Mouse (Mus musculus) midbrain, embryonic 15.5 days (tissue): ENCODE measurements around the gene G6pc3. TPM values are rescaled to one million over a fixed set of nuclear protein-coding genes. Genes with fewer than 3 reads are reported as not detected.
"Not testable (repeated sequence)": the region's sequence is repeated elsewhere in the genome, so short reads cannot be mapped to it uniquely, and the experiment has no call there.

Experiments
- ATAC-seq: fragments of 200-750 bp; cut with Nextera tagmentation; replicated peaks from 2 replicates; pipeline ENCODE4 v1.8.0; 2017; ENCODE audit warnings: moderate TSS enrichment
- H3K27ac ChIP-seq: fragments of 300-500 bp; sonication (generic); 2 replicates; pipeline ENCODE4 v1.5.1; 2015; ENCODE audit warnings: mild to moderate bottlenecking, inconsistent platforms
- H3K27me3 ChIP-seq: fragments of 300-500 bp; sonication (generic); replicated peaks from 2 replicates; pipeline ENCODE4 v1.6.1; 2015; ENCODE audit warnings: inconsistent platforms
- H3K36me3 ChIP-seq: fragments of 300-500 bp; sonication (generic); replicated peaks from 2 replicates; pipeline ENCODE4 v1.6.1; 2015; ENCODE audit warnings: inconsistent platforms
- H3K4me1 ChIP-seq: fragments of 300-500 bp; sonication (generic); 2 replicates; pipeline ENCODE4 v1.6.1; 2015; ENCODE audit warnings: inconsistent platforms
- H3K4me2 ChIP-seq: fragments of 300-500 bp; sonication (generic); 2 replicates; pipeline ENCODE4 v1.6.1; 2015; ENCODE audit warnings: inconsistent platforms, mild to moderate bottlenecking, moderate library complexity
- H3K4me3 ChIP-seq: fragments of 300-500 bp; sonication (generic); 2 replicates; pipeline ENCODE4 v1.5.1; 2015; ENCODE audit warnings: mild to moderate bottlenecking, inconsistent platforms
- H3K9ac ChIP-seq: fragments of 300-500 bp; sonication (generic); 2 replicates; pipeline ENCODE4 v1.6.1; 2015; ENCODE audit warnings: mild to moderate bottlenecking, inconsistent platforms
- H3K9me3 ChIP-seq: fragments of 300-500 bp; sonication (generic); 2 replicates; pipeline ENCODE4 v1.6.1; 2016; ENCODE audit warnings: inconsistent platforms
- WGBS: fragments of 180-500 bp; shearing (Covaris S2); methylation state at CpG from one replicate; pipeline ENCODE4 v1.1.7; 2015; ENCODE audit warnings: mixed read lengths; 5-methylcytosine and 5-hydroxymethylcytosine counted together
- polyA plus RNA-seq: library from polyadenylated mRNA; unstranded; fragments of >200 nt; fragmentation: Nextera tagmentation; extraction: Ambion mirVana; gene quantifications from 2 replicates; pipeline ENCODE4 v1.2.1, GENCODE M21; 2015

The G6pc3 gene
- polyA plus RNA-seq: 38.6 and 43.3 TPM in 2 replicates

DNA sequence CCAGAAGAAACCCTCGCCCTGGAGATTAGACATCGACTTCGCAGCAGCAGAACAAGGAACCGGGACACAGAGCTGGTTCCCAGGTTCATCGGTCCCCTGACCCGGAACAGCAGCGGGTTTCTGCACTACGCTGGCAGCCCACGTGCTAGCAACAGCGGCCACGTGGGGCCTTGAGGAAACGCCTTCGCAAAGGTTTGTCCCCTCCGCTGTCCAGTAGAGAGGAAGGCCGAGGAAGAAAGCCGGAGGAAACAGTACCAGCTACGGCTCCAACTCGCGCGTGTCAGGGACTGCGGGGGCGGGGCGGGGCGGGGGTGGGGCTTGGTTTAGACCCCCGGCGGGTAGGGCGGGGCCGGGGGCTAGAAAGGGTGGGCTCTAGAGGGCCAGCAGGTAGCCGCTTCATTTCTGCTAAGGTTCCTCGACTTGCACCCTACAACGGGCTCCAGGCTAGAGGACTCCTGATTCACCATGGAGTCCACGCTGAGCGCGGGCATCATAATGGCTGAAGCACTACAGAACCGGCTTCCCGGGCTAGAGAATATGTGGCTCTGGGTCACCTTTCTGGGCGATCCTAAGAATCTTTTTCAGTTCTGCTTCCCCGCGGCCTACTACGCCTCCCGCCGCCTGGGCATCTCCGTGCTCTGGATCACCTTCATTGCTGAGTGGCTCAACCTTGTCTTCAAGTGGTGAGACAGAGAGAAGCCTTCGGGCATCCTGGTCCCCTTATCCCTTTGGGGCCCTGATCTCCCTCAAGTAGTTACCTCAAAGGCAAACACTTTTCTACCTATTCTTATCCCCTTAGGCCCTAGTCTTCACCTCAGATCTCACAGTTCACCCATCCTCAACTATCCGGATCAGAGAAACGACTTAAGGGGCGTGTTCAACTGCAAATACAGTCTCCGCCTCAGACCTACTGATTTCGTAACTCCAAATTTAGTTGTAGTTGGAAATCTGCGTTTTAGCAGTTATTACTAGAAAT is at the start of gene G6pc3:
Gene G6pc3 (plus strand): TSS at position 160 of the 976 bp plus-strand sequence.
- H3K27me3 ChIP-seq: no peaks in the 10 kb centered on the region
- peak within 1 kb of the TSS; percentile 80 for H3K27ac ChIP-seq
- H3K4me3 ChIP-seq: peak within 1 kb of the TSS; percentile 64
- peaks cover 28% of the 10 kb centered on the region for H3K4me1 ChIP-seq
- no peaks in the 10 kb centered on the region for H3K9me3 ChIP-seq
- H3K4me2 ChIP-seq: peak within 1 kb of the TSS; percentile 79
- ATAC-seq: peak; percentile 89
- H3K9ac ChIP-seq: peak within 1 kb of the TSS; percentile 67
- H3K36me3 ChIP-seq: peaks cover 7% of the 10 kb centered on the region; the same call in 1 of the 2 replicates
- WGBS: 2% methylated on average over 50 of the region's 50 CpGs

DNA sequence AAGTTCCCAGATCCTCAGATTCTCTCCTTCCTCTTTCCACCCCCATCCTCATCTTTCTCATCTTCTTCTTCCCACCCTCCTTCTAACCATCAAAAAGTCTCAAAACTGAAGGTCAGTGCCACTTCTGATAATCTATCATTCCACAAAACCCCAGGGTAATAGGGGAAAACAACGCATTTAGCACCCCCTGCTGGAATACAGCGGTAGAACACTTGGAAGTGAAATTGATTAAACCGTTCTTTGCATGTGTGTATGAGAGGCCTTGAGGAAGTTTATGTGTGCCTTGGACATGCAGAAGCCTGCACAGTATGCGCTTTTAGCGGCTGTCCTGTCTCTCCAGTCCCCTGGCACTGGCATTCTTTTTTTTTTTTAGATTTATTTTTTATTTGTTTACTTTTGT is 48.9 kb upstream of the G6pc3 start:
- peaks cover 30% of the 10 kb centered on the region for H3K27me3 ChIP-seq
- H3K36me3 ChIP-seq: no peaks in the 10 kb centered on the region
- no peak overlapping the region for H3K27ac ChIP-seq
- H3K9ac ChIP-seq: no peak overlapping the region
- WGBS: 6% methylated on average over 5 of the region's 5 CpGs
- ATAC-seq: no peak
- H3K4me1 ChIP-seq: peaks cover 7% of the 10 kb centered on the region; the same call in 1 of the 2 replicates
- H3K4me3 ChIP-seq: no peak overlapping the region
- no peaks in the 10 kb centered on the region for H3K9me3 ChIP-seq
- no peak overlapping the region for H3K4me2 ChIP-seq

- no peak overlapping the region for H3K27ac ChIP-seq
- no peaks in the 10 kb centered on the region for H3K9me3 ChIP-seq
- no peak overlapping the region for H3K4me2 ChIP-seq
- H3K4me3 ChIP-seq: no peak overlapping the region
- peaks cover 24% of the 10 kb centered on the region; the same call in 1 of the 2 replicates for H3K4me1 ChIP-seq
- 63% methylated on average over 7 of the region's 7 CpGs for WGBS
- no peak overlapping the region for H3K9ac ChIP-seq
- ATAC-seq: no peak
- H3K27me3 ChIP-seq: peaks cover 45% of the 10 kb centered on the region
- H3K36me3 ChIP-seq: no peaks in the 10 kb centered on the region
Observed at GRCm38 (mm10) chr11:102142355-102142754, 47.1 kb upstream of the G6pc3 start.

- no peak for ATAC-seq
- H3K4me3 ChIP-seq: 0 out of 2 replicates have a peak overlapping the region, but pooled peaks have one; percentile 2
Observed at GRCm38 (mm10) chr11:102144957-102145470, 44.4 kb upstream of the G6pc3 start.

DNA sequence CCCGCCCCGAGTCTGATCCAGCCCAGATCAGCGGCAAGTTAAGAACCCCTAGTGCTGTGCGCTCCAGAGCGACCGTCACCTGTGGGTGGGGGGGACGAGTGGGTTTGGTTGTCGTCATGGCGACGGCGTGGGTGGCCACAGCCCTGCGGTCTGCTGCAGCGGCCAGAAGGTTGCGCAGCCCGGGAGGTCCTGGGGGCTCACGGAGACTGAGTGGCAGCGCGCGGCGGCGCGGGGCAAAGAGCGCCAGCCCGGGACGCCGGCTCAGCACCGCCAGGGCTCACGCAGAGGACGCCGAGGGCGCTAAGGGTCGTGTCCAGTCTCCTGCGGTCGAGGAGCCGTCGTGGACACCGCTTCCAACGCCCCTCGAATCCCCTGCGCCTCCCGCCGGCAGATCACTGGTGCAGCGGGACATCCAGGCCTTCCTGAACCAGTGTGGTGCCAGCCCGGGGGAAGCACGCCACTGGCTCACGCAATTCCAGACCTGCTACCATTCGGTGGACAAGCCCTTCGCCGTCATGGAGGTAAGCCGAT is 43.9 kb upstream of the G6pc3 start, which contains the start of gene Nags:
Gene Nags (plus strand): TSS at position 43 of the 531 bp plus-strand sequence.
- H3K36me3 ChIP-seq: no peaks in the 10 kb centered on the region
- peak within 1 kb of the TSS; percentile 2; the same call in 1 of the 2 replicates for H3K4me3 ChIP-seq
- 2% methylated on average over 49 of the region's 50 CpGs for WGBS
- no peaks in the 10 kb centered on the region for H3K9me3 ChIP-seq
- peak within 1 kb of the TSS; percentile 36 for H3K4me2 ChIP-seq
- H3K27me3 ChIP-seq: peaks cover 66% of the 10 kb centered on the region
- H3K4me1 ChIP-seq: peaks cover 26% of the 10 kb centered on the region; the same call in 1 of the 2 replicates
- H3K9ac ChIP-seq: 0 out of 2 replicates have a peak within 1 kb of the TSS, but pooled peaks have one; percentile 9
- no peak within 1 kb of the TSS for H3K27ac ChIP-seq
- ATAC-seq: no peak

More at GRCm38 (mm10) chr11:102144957-102145470, 44.4 kb upstream of the G6pc3 start:
- Histone ChIP-seq H3K27ac (no peak overlapping the region), H3K4me2 (peak overlapping the region; percentile 36), H3K27me3 (peaks cover 66% of the 10 kb centered on the region), H3K9ac (no peak overlapping the region), H3K9me3 (no peaks in the 10 kb centered on the region), H3K36me3 (no peaks in the 10 kb centered on the region), H3K4me1 (peaks cover 26% of the 10 kb centered on the region; the same call in 1 of the 2 replicates)
- WGBS: 22% methylated on average over 13 of the region's 13 CpGs

DNA sequence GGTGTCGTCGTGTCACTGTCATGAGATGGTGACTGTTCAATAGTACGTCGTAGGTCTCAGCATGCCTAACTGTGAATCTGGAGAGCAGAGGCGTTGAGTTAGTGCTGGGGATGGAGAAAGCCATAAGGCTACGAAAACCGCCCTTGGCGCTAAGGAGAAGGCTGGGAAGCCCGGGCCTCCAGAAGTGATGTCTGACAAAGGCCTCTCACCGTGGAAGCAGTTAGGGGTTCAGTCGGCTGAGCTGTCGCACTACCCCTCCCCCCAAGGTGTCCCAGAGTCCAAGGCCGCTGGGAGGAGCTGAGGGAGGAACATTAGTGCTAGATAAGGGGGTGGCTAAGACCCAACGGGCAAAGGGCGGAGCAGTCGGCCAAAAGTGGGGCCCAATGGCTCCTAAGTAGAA is 43.4 kb upstream of the G6pc3 start:
- Histone ChIP-seq H3K4me3 (no peak overlapping the region), H3K36me3 (no peaks in the 10 kb centered on the region), H3K4me2 (no peak overlapping the region), H3K27me3 (peaks cover 66% of the 10 kb centered on the region), H3K27ac (no peak overlapping the region), H3K9ac (no peak overlapping the region), H3K9me3 (no peaks in the 10 kb centered on the region), H3K4me1 (peaks cover 26% of the 10 kb centered on the region; the same call in 1 of the 2 replicates)
- no peak for ATAC-seq
- WGBS: 5% methylated on average over 16 of the region's 16 CpGs

DNA sequence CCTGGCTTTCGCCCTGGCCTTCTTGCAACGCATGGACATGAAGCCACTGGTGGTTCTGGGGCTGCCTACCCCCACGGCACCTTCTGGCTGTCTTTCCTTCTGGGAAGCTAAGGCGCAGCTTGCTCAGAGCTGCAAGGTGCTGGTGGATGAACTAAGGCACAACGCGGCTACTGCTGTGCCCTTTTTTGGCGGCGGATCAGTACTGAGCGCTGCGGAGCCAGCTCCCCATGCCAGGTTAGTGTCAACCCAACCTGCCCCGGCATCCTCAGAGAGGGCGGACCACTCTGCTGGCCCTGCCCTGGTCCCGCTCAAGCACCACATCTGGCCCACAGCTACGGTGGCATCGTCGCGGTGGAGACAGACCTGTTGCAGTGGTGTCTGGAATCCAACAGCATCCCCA is 42.9 kb upstream of the G6pc3 start:
- no peak for ATAC-seq

GRCm38 (mm10) chr11:102147213-102147989 is 42.0 kb upstream of the G6pc3 start:
- Histone ChIP-seq H3K9ac (no peak overlapping the region), H3K36me3 (no peaks in the 10 kb centered on the region), H3K4me2 (0 out of 2 replicates have a peak overlapping the region, but pooled peaks have one; percentile 3), H3K27me3 (peaks cover 66% of the 10 kb centered on the region), H3K27ac (no peak overlapping the region), H3K4me1 (peaks cover 26% of the 10 kb centered on the region; the same call in 1 of the 2 replicates), H3K4me3 (no peak overlapping the region), H3K9me3 (no peaks in the 10 kb centered on the region)
- no peak for ATAC-seq
- WGBS: 11% methylated on average over 34 of the region's 34 CpGs

More for the DNA sequence above, 42.9 kb upstream of the G6pc3 start:
- Histone ChIP-seq H3K4me1 (peaks cover 26% of the 10 kb centered on the region; the same call in 1 of the 2 replicates), H3K4me3 (no peak overlapping the region), H3K27ac (no peak overlapping the region), H3K9ac (0 out of 2 replicates have a peak overlapping the region, but pooled peaks have one; percentile 9), H3K4me2 (no peak overlapping the region), H3K27me3 (peaks cover 66% of the 10 kb centered on the region), H3K36me3 (no peaks in the 10 kb centered on the region), H3K9me3 (no peaks in the 10 kb centered on the region)
- WGBS: 12% methylated on average over 16 of the region's 17 CpGs

DNA sequence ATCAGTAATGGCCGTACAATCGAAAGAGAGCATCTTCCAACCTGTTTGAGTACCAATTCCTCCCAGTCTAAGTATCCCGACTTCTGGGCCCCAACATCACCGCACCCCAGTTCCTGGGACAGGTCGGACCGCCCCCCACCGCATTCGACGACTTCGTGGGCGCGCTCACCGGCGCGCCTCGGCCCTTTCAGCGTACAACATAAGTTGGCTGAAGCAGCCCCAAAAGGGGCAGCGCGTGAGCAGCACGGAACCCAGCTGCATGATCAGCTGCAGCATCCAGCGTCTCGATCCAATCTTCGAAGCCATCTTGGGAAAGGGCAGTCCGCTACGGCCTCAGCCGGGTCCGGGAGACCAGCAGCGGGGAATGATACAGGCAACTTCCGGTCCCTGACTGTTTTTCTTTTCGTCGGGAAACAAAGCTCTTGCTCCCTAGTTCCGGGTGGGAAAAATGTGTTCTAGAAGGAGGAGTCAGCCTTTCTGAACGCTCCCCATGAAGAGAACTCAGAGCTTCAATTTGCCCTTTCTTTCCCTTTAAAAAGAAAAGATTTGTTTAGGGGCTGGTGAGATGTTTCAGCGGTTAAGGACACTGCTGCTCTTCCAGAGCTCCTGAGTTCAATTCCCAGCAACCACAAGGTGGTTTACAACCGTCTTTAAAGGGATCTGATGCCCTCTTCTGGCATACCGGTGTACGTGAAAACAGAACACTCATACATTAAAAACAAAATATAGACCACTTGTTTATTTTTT is 33.2 kb upstream of the G6pc3 start, which contains the start of gene Tmem101:
Gene Tmem101 (minus strand): TSS at position 366 of the 747 bp plus-strand sequence.
- H3K36me3 ChIP-seq: no peaks in the 10 kb centered on the region
- peak within 1 kb of the TSS; percentile 95 for H3K4me2 ChIP-seq
- H3K4me1 ChIP-seq: peaks cover 12% of the 10 kb centered on the region
- peak within 1 kb of the TSS; percentile 57 for H3K9ac ChIP-seq
- H3K4me3 ChIP-seq: peak within 1 kb of the TSS; percentile 71
- no peaks in the 10 kb centered on the region for H3K27me3 ChIP-seq
- H3K9me3 ChIP-seq: no peaks in the 10 kb centered on the region
- H3K27ac ChIP-seq: peak within 1 kb of the TSS; percentile 76
- WGBS: under 1% methylated on average over 37 of the region's 37 CpGs
- peak; percentile 90 for ATAC-seq

GRCm38 (mm10) chr11:102156786-102157089 is 32.7 kb upstream of the G6pc3 start:
- ATAC-seq: 0 out of 2 replicates have a peak, but pooled peaks have one; percentile 4
- no peaks in the 10 kb centered on the region for H3K36me3 ChIP-seq
- H3K4me1 ChIP-seq: peaks cover 12% of the 10 kb centered on the region
- H3K27me3 ChIP-seq: no peaks in the 10 kb centered on the region
- no peaks in the 10 kb centered on the region for H3K9me3 ChIP-seq
- H3K4me2 ChIP-seq: no peak overlapping the region
- WGBS: 11% methylated on average over 1 of the region's 1 CpGs
- no peak overlapping the region for H3K9ac ChIP-seq
- no peak overlapping the region for H3K27ac ChIP-seq
- no peak overlapping the region for H3K4me3 ChIP-seq

GRCm38 (mm10) chr11:102158024-102158423 is 31.4 kb upstream of the G6pc3 start:
- peaks cover 12% of the 10 kb centered on the region for H3K4me1 ChIP-seq
- not testable (repeated sequence) for H3K4me3 ChIP-seq, H3K27me3 ChIP-seq, ATAC-seq, H3K4me2 ChIP-seq, H3K36me3 ChIP-seq, H3K27ac ChIP-seq, H3K9ac ChIP-seq, H3K9me3 ChIP-seq
- 86% methylated on average over 2 of the region's 2 CpGs for WGBS
